Mouse (Mus musculus) ES-Bruce4 (cell line): ENCODE measurements around the gene Ccnjl. TPM values are rescaled to one million over a fixed set of nuclear protein-coding genes. Genes with fewer than 3 reads are reported as not detected.

Experiments
- H3K27ac ChIP-seq: 2 replicates; pipeline ENCODE4 v1.5.1; 2012; ENCODE audit warnings: low read length, inconsistent platforms; ENCODE audit not compliant: insufficient read depth
- H3K27me3 ChIP-seq: 2 replicates; pipeline ENCODE4 v1.6.1; 2012; ENCODE audit warnings: mild to moderate bottlenecking, low read length, inconsistent platforms; ENCODE audit not compliant: control insufficient read depth, poor library complexity, insufficient read depth, severe bottlenecking
- H3K36me3 ChIP-seq: 2 replicates; pipeline ENCODE4 v1.6.1; 2012; ENCODE audit warnings: inconsistent platforms, mild to moderate bottlenecking, low read length, moderate library complexity; ENCODE audit not compliant: control insufficient read depth, poor library complexity, insufficient read depth, severe bottlenecking
- H3K4me1 ChIP-seq: one replicate; pipeline ENCODE4 v1.8.1; 2011; ENCODE audit warnings: low read length; ENCODE audit not compliant: control insufficient read depth, insufficient read depth
- H3K4me3 ChIP-seq: 2 replicates; pipeline ENCODE4 v1.5.1; 2011; ENCODE audit warnings: low read depth, mild to moderate bottlenecking, low read length
- H3K9ac ChIP-seq: 2 replicates; pipeline ENCODE4 v1.6.1; 2012; ENCODE audit warnings: low read depth, mild to moderate bottlenecking, inconsistent platforms; ENCODE audit not compliant: poor library complexity, severe bottlenecking
- H3K9me3 ChIP-seq: replicated peaks from 2 replicates; pipeline ENCODE4 v1.6.1; 2012; ENCODE audit warnings: mild to moderate bottlenecking, low read length, inconsistent platforms; ENCODE audit not compliant: control insufficient read depth, poor library complexity, insufficient read depth, severe bottlenecking
- CTCF ChIP-seq: IDR thresholded peaks from one replicate; pipeline ENCODE4 v1.8.1; 2011; ENCODE audit warnings: low read depth, low read length
- EP300 ChIP-seq: IDR thresholded peaks from 2 replicates; pipeline ENCODE4 v1.6.1; 2011; ENCODE audit warnings: low read depth, low read length; ENCODE audit not compliant: insufficient read depth
- POLR2A ChIP-seq: IDR thresholded peaks from one replicate; pipeline ENCODE4 v1.8.1; 2011; ENCODE audit warnings: low read length; ENCODE audit not compliant: insufficient read depth
- polyA plus RNA-seq: library from polyadenylated mRNA; stranded (reverse); fragments of >200 nt; gene quantifications from 2 replicates; pipeline ENCODE4 v1.2.4, GENCODE M21; 2011; ENCODE audit warnings: low read depth; ENCODE audit not compliant: missing spikeins, insufficient read depth, insufficient read length

Ccnjl gene
- polyA plus RNA-seq, 1 experiment, result 3.8 TPM

GRCm38 (mm10) chr11:43631645-43632044 is 103.1 kb downstream of the Ccnjl start:
- Histone ChIP-seq H3K27ac (peak overlapping the region; percentile 55; the same call in 1 of the 2 replicates), H3K4me1 (peaks cover 4% of the 10 kb centered on the region), H3K36me3 (no peaks in the 10 kb centered on the region), H3K27me3 (no peaks in the 10 kb centered on the region), H3K9me3 (peaks cover 3% of the 10 kb centered on the region; the same call in 1 of the 2 replicates), H3K4me3 (no peak overlapping the region), H3K9ac (no peak overlapping the region)
- TF ChIP-seq POLR2A (no peak), EP300 (no peak), CTCF (no peak)

DNA sequence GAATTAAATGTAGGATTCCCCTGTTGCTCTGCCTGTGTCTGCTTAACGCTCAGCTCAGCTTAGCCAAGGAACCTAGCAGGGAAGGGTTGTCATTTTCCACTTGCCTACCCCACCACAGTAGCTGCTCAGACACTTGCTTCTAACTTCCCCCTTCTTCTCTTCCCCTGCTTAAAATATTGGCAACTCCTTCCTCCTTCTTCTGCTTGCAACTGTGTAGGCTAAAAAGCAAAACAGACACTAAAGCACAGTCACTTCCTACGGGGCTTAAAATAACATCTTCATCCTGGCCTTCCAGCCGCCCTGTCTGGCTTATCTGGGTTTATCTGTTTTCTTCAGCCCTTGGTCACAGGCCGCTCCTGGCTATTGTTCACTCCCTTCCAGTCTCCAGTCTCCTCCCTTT is 104.0 kb downstream of the Ccnjl start:
- H3K27ac ChIP-seq, result peak overlapping the region; percentile 93

GRCm38 (mm10) chr11:43633165-43633564 is 104.6 kb downstream of the Ccnjl start:
- Histone ChIP-seq H3K27ac (peak overlapping the region; percentile 93), H3K9me3 (peaks cover 3% of the 10 kb centered on the region; the same call in 1 of the 2 replicates), H3K36me3 (no peaks in the 10 kb centered on the region), H3K9ac (peak overlapping the region; percentile 41), H3K4me3 (peak overlapping the region; percentile 45; the same call in 1 of the 2 replicates), H3K27me3 (no peaks in the 10 kb centered on the region), H3K4me1 (peaks cover 4% of the 10 kb centered on the region)
- TF ChIP-seq POLR2A (no peak), EP300 (no peak), CTCF (no peak)

More for the DNA sequence above, 104.0 kb downstream of the Ccnjl start:
- H3K4me1 ChIP-seq, result peaks cover 4% of the 10 kb centered on the region
- TF ChIP-seq CTCF (no peak), POLR2A (no peak), EP300 (no peak)
- H3K4me3 ChIP-seq, result no peak overlapping the region
- peak overlapping the region; percentile 41; the same call in 1 of the 2 replicates for H3K9ac ChIP-seq
- H3K36me3 ChIP-seq, result no peaks in the 10 kb centered on the region
- H3K27me3 ChIP-seq, result no peaks in the 10 kb centered on the region
- peaks cover 3% of the 10 kb centered on the region; the same call in 1 of the 2 replicates for H3K9me3 ChIP-seq

DNA sequence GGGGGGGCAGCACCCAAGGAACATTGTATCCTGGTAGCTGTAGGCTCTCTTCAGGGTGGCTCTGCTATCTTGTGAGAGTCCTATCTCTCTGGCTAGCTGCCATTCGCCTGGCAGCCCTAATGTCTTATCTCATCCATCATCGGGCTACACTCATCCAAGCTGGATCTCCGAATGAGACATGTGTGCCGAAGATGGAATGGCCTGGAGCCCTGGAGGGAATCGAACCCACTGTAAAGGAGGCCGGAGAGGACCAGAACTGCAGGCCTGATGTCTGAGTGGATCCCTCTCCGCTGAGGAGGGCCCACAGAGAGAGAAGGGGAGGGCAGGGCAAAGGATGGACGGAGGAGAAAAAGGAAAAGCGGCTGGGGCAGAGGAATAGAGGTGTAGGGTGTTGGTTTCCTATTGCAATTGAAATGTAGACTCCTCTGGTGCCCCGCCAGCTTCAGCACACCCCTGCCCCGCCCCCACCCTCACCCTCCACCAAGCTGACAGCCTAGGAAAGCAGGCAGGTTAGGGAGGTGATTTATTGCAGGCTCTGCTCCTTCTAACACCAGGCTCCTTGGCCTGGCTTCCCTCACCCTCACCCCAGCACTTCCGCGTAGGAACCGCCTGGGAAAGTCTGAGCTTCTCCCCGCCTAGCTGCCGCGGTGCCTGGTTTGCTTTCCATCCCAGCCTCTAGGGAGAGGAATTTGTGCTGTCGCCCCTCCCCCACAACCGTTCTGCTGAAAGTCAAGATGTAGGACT is 105.2 kb downstream of the Ccnjl start:
- Histone ChIP-seq H3K27ac (peak overlapping the region; percentile 93), H3K4me1 (peaks cover 4% of the 10 kb centered on the region), H3K9me3 (peaks cover 7% of the 10 kb centered on the region), H3K4me3 (peak overlapping the region; percentile 49), H3K27me3 (no peaks in the 10 kb centered on the region), H3K36me3 (no peaks in the 10 kb centered on the region), H3K9ac (peak overlapping the region; percentile 41)
- TF ChIP-seq POLR2A, result no peak
- peak; percentile 70; the same call in 1 of the 2 replicates for TF ChIP-seq EP300

Other genes with a start within 250 kb of the Ccnjl start
- 200 and 202 TPM in 2 replicates for gene Pttg1, start 102.5 kb upstream of the Ccnjl start, polyA plus RNA-seq
- 50.7 and 51.1 TPM in 2 replicates for gene Slu7, start 95.0 kb upstream of the Ccnjl start, polyA plus RNA-seq
- gene C1qtnf2, start 54.5 kb upstream of the Ccnjl start, polyA plus RNA-seq, result not detected in 2 replicates
- gene 4933415A04Rik, start 58.3 kb downstream of the Ccnjl start, polyA plus RNA-seq, result 0.99 and 1.2 TPM in 2 replicates
- not detected in 2 replicates for gene Fabp6, start 72.8 kb downstream of the Ccnjl start, polyA plus RNA-seq
- 87.5 and 88.6 TPM in 2 replicates for gene Pwwp2a, start 153.2 kb downstream of the Ccnjl start, polyA plus RNA-seq
- gene Ttc1, start 219.2 kb downstream of the Ccnjl start, polyA plus RNA-seq, result 48.7 and 50.9 TPM in 2 replicates